Mouse (Mus musculus): ENCODE results near the gene Rasgef1c. TPM values are rescaled to one million over a fixed set of nuclear protein-coding genes. Genes with fewer than 3 reads are reported as not detected.

Gene Rasgef1c
- 1.3 and 1.5 TPM in 2 replicates for total RNA-seq (2021)
- long read RNA-seq, experiment 1, partial matches to known transcripts = 0 of 2 reads
- long read RNA-seq, experiment 1, other reads (novel, unspliced or antisense) = 0 of 2 reads
- long read RNA-seq, experiment 2, partial matches to known transcripts = 1 of 1 reads
- long read RNA-seq, experiment 2, other reads (novel, unspliced or antisense) = 0 of 1 reads

GRCm38 (mm10) chr11:49901659-49902458 lies at the start of gene Rasgef1c:
Gene Rasgef1c, plus strand, starts transcription at chr11:49901835.
- peak; percentile 87 for DNase-seq

GRCm38 (mm10) chr11:49855144-49855543 lies 46.5 kb upstream of the Rasgef1c start:
- no peak for DNase-seq

- no peak for DNase-seq
These were observed 40.5 kb upstream of the Rasgef1c start for GRCm38 (mm10) chr11:49861139-49861538.

DNA sequence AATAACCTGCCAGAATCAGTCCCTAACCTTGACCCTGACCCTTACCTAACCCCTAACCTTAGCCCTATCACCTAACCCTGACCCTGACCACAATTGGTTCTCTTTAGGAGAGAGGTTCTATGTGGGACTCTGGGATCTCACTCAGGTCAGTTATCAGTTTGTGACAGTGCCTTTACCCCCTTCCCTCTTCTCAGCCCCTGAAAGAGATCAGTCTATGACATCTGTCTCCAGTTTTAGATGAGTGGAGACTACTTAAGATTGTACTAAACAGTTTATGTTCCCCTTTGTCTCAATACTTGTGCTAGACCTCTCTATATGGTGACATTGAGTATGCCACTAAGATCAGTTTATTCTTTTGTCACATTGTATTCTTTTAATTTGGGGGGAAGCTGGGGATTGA lies 37.7 kb upstream of the Rasgef1c start:
- DNase-seq = no peak

DNA sequence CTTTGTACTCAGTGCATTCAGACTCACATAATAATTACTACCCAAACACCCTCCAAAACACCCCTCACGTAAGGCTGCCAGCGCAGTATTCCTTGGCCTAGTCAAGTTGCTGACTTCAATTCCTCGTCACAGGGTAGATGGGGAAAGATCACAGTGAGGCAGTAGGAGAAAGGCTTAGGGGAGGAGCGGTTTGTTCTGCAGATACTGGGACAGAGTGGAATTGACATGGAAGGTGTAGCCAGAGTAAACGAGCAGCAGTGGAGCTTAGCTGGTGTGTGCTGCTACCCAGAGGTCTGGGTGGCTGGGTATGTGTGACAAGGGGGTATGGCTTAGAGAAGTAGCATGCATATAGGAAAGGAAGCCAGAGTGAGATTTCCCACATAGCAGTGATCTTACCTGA lies 34.3 kb upstream of the Rasgef1c start:
- DNase-seq = no peak

DNA sequence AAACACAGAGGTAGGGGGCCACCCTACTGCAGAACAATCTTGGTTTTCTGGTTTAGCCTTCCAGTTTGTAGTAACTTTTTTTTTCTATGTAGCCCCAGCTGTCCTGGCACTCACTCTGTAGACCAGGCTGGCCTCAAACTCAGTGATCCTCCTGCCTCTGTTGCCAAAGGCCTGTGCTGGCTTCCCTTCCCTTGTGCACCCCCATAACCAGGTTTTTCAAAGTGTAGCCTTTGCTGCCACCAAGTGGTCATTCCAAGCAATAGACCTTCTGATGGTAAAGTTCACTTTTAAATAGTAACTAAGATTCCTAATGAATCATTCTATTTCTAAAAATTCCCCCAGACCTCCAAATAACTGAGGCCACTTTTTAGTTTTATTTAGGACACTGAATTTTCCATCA lies 31.9 kb upstream of the Rasgef1c start:
- DNase-seq = peak; percentile 76

DNA sequence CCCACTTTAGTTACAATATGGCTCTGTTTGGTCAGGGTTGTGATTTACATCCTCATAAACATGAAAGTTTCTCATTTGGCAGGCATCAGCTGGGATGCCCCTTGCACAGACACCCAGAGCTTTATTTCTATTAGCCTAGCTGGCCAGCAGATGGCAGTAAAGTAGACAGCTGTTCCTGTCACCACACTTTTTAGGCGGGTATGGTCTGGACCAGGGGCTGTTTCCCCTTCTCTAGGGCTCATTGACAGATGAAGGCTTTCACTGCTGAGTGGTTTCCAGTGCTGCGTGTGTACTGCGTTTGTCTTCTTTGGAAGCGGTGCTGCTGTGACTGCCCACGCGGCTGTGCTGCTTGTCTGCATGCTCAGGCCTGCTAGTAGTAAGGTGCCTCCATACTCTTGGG lies 29.7 kb upstream of the Rasgef1c start:
- peak; percentile 55 for DNase-seq

DNA sequence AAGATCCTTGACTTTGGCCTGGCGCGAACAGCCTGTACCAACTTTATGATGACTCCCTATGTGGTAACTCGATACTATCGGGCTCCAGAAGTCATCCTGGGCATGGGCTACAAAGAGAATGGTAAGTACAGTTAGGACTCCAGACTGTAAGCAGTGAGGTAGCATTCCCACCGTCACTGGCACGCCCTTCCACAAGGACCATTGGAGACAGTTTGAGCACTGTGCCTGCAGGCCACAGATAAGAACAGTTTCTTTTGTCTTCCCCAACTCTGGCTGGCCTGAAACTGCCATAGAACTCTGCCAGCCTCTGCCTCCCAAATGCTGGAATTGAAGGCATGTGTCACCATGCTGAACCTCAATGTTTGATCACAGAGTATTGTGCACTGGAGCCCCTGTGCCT lies 28.9 kb upstream of the Rasgef1c start:
- no peak for DNase-seq

- no peak for DNase-seq
These were observed 24.5 kb upstream of the Rasgef1c start for GRCm38 (mm10) chr11:49876948-49877817.

DNA sequence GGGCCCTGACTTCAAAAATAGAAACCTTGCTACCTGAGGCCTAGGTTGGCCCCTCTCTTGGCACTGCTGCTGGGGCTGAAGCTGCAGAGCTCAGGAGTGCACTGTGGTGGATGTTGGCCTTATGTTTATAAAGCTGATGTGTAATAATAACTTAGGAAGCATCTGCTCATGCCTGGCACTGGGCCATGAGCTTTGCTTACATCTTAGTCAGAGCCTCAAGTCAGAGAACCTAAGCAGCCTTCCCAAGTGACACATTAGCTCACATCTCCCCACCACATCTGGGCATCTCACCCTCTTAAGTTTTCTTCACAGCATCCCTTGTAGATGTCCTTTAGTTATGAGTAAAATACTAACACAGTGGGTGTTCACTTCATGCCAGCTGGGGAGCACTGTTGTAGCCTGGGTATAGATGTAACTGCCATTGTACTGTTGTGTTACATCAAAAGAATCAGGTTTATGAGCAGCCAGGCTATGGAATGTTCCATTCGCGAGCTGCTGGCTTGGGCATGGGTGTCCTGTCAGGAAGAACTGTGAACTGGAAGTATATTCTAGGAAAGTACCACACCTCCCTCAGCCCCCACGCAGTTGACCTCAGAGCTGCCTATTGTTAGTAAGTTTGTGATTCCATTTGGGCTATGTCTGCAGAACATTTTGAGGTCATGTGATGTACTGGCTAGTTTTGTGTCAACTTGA lies 21.5 kb upstream of the Rasgef1c start:
- DNase-seq = no peak

DNA sequence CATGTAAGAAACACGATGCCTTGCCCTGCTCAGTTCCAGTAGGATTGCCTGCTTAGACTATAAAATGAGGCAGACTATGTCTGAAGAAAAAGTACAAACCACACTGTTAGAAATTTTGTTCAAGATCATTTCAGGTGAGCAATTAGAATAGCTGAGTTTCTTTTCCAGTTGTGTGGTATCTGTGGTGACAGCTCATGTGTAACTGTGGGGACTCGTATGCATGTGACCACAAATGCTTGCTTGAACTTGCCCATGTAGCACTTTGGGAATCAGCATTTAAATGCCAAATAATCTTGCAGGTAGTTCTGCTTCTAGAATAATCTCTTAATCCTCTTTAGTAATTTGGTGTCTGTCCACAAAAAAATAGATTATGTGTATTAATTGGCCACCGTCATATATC lies 18.2 kb upstream of the Rasgef1c start:
- DNase-seq = no peak

GRCm38 (mm10) chr11:49888469-49888868 lies 13.2 kb upstream of the Rasgef1c start:
- DNase-seq = no peak

DNA sequence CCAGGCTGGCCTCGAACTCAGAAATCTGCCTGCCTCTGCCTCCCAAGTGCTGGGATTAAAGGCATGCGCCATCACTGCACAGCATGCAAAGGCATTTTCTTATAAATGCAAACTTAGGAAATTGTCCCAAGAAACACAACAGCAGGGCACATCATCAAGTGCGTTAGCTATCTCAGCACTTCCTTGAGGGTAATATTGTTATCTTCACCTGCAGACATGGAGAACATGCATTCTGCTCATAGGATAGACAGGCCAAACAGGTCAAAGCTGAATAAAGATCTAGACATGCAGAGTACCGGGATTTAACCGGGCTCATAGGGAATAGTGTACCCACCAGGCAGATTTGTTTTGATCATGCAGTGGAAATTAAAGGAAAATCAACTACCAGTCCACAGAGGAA lies 9.6 kb upstream of the Rasgef1c start:
- DNase-seq = no peak

DNA sequence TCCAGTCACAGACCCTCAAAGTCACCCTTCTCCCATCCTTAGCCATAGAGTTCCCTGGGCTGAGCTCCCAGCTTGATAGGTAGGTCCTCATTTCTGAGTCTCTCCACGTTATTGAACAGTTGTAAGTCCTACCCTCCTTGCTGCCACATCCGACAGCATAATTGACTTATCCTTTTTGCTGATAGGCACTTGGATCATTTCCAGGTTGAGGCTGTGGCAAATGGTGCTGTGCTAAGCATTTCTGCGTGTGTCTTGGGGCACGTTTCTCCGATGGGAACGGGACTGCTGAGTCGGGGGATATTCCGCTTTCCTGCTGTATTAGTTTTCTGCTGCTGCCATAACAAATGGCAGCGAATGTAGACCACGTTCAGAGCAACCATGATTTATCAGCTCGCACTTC lies 7.8 kb upstream of the Rasgef1c start:
- DNase-seq = no peak

- no peak for DNase-seq
These were observed 5.6 kb upstream of the Rasgef1c start for GRCm38 (mm10) chr11:49895966-49896590.

DNA sequence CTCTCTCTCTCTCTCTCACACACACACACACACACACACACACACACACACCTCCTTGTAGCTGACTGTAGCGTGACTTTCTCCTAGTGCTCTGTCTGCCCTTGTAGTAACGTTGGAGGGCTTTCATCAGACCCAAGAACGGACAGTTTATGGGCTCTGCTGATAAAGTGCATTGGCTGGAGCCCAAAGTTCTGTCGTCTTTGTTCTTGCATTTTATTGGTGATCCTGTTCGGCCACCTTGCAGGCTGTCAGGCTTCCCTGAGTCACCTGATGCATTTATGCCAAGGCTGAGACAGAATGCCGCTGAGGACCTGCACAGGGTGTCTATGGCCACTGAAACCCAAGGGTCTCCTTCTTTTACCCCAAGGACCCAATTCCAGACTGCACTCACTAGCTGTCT lies 1.6 kb upstream of the Rasgef1c start:
- DNase-seq = peak; percentile 67

DNA sequence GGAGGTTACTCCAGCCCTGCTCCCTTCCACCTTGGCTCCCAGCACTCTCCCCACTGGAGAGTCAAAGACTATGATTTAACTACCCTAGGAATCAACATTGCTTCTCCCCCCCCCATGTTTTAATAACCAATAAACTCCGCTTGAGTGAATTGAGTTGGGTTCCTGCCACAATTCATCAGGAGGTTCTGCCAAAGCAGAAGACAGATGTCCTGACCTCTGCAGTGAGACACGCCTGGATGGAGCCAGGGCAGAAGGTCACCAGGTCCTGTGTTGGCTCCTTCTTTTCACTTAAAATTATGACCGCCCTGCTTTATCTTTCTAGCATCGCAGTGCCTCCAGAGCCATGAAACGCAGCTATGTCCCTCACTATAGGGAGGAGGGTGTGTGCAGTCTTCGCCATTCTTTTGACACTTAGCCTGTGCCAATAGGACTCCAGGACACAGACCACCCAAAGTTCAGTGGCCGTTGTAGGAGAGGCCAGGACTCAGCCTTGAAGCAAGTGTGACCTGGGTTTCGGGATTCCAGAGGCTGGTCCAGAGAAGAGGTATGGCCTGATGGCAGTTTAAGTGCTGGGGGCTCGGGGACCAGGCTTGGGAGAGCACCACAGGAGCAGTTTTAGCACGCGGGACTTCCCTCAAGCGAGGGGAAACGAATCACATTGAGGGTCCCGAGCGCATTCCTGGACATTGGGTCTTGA lies 525 bp upstream of the Rasgef1c start:
- no peak for DNase-seq

- DNase-seq = peak; percentile 82
These were observed 1.7 kb downstream of the Rasgef1c start for GRCm38 (mm10) chr11:49903333-49903732.

GRCm38 (mm10) chr11:49918521-49919180 lies 17.0 kb downstream of the Rasgef1c start:
- no peak for DNase-seq

DNA sequence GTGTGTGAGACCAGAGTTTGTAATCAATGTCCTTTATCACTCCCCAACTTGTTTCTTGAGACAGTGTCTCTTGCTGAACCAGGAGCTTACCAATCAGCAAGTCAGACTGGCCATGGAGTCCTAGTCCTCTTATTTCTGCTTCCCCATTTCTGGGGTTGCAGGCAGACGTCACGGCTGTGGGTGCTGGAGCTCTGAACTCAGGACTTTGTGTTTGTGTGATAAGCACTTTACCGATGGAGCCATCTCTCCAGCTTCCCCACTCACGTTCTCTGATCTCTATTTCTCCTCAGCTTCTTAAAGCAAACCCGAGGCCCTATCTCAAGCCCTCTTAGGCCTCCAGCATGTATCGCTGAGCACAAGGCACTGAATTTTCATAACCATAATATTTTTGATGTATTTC lies 17.7 kb downstream of the Rasgef1c start:
- no peak for DNase-seq

DNA sequence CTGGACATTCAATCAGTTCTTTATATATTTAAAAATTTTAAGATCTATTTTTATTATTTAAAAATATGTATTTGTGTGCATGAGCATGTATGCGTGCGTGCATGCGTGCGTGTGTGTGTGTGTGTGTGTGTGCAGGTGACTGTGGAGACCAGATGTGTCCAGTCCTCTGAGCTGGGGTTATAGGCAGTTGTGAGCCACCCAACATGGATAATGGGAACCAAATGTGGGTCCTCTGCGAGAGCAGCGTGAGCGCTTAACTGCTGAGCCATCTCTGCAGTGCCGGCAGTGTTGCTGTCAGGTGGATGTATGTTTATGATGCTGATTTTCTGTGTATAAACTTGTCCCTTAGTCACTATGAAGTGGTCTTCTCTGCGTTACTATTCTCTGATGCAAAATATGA lies 21.9 kb downstream of the Rasgef1c start:
- DNase-seq = no peak
